10 mouse cellular contexts compared by ENCODE assay signal in the genomic region with DNA sequence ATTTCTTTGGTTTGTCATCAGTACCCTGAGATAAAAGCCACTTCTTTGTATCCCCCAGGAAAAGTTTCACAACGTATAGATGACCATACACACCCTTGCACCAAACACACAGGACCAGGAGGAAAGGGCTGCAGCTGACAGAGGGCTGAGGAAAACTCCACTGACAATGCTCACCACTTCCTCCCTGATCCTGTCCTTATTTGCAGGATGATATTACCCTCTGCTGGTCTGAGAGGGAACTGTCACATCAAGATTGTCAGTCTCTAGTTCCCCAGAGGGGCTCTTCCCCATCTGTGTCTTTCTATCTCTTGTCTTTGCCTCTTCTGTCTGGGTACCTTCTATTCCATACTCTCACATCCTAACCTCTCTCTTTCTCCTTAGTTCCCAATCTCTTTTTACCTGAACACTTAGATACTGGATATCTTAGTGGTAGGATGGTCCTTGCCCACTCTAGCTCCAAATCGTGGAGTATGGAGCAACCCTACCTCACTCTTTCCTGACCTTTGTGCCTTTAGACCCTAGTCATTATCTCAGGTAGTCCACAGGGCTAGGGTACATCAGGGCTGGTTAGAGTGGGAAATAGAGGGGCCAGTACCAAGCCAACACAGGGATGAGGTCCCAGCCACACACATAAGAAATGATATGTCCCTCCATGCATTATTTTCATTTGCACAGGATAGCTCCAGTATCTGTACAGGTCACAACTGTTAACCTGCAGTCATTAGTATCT. TPM values are rescaled to one million over a fixed set of nuclear protein-coding genes. Genes with fewer than 3 reads are reported as not detected.
DNase-seq lines count a peak whose midpoint lies in the region; ATAC-seq and TF ChIP-seq lines count a peak whose summit lies in the region.
"Had no signal": no experiment of that assay in that cellular context is flagged by ENCODE, and none has a peak within 500 bp of the region (broad histone marks: within the 10 kb centered on the region; RNA-seq: fewer than 3 reads in every experiment).

No protein-coding gene starts in this region.

- H3K9me3 ChIP-seq in forebrain, embryonic 15.5 days: no peaks in the 10 kb centered on the region
- H3K9me3 ChIP-seq in forebrain, embryonic 12.5 days: no peaks in the 10 kb centered on the region
- no peaks in the 10 kb centered on the region for H3K9me3 ChIP-seq in kidney, embryonic 14.5 days (ENCODE audit: control insufficient read depth, low read length)
- no peaks in the 10 kb centered on the region for H3K9me3 ChIP-seq in stomach, postnatal 0 days (ENCODE audit: control insufficient read depth, low read length)

- no peak overlapping the region for H3K27ac ChIP-seq in forebrain, embryonic 15.5 days (replicated peaks)
- H3K27ac ChIP-seq in forebrain, embryonic 12.5 days: no peak overlapping the region
- H3K27ac ChIP-seq in kidney, embryonic 14.5 days (ENCODE audit: low read depth, low read length): no peak overlapping the region
- H3K27ac ChIP-seq in stomach, postnatal 0 days (replicated peaks): no peak overlapping the region

- no peak overlapping the region for H3K9ac ChIP-seq in forebrain, embryonic 15.5 days (replicated peaks)
- no peak overlapping the region for H3K9ac ChIP-seq in forebrain, embryonic 12.5 days
- H3K9ac ChIP-seq in kidney, embryonic 14.5 days (ENCODE audit: low read depth, low read length): no peak overlapping the region
- no peak overlapping the region; the same call in 1 of the 2 replicates for H3K9ac ChIP-seq in stomach, postnatal 0 days (ENCODE audit: low read length)

- peak; percentile 57 for DNase-seq in A20 (ENCODE audit: low read depth, low spot score)
- DNase-seq in adrenal gland, postnatal 14 days: peak; percentile 52
- peak; percentile 18 to 46 for DNase-seq in frontal cortex, postnatal 36 days (ENCODE audit: low spot score in 2 of 2)
- peak; percentile 20 for DNase-seq in stomach, postnatal 0 days (ENCODE audit: low spot score)

- no peaks in the 10 kb centered on the region for H3K4me1 ChIP-seq in forebrain, embryonic 15.5 days
- no peaks in the 10 kb centered on the region for H3K4me1 ChIP-seq in forebrain, embryonic 12.5 days
- no peaks in the 10 kb centered on the region for H3K4me1 ChIP-seq in kidney, embryonic 14.5 days (ENCODE audit: control insufficient read depth, insufficient read depth, low read length)
- H3K4me1 ChIP-seq in stomach, postnatal 0 days (replicated peaks; ENCODE audit: control insufficient read depth, insufficient read depth): no peaks in the 10 kb centered on the region

- peak; percentile 92 for TF ChIP-seq CTCF in stomach, postnatal 0 days (IDR thresholded peaks at IDR 0.05; ENCODE audit: low read depth)

- H3K4me2 ChIP-seq in forebrain, embryonic 15.5 days (replicated peaks): no peak overlapping the region
- no peak overlapping the region for H3K4me2 ChIP-seq in forebrain, embryonic 12.5 days
- no peak overlapping the region for H3K4me2 ChIP-seq in kidney, embryonic 14.5 days (replicated peaks; ENCODE audit: low read depth, low read length)
- no peak overlapping the region for H3K4me2 ChIP-seq in stomach, postnatal 0 days (replicated peaks; ENCODE audit: low read depth)

- no peaks in the 10 kb centered on the region for H3K36me3 ChIP-seq in forebrain, embryonic 15.5 days
- peaks cover 15% of the 10 kb centered on the region for H3K36me3 ChIP-seq in forebrain, embryonic 12.5 days (replicated peaks)
- H3K36me3 ChIP-seq in kidney, embryonic 14.5 days (ENCODE audit: control insufficient read depth, insufficient read depth, low read length): peaks cover 14% of the 10 kb centered on the region; the same call in 1 of the 2 replicates
- no peaks in the 10 kb centered on the region for H3K36me3 ChIP-seq in stomach, postnatal 0 days (ENCODE audit: control insufficient read depth, insufficient read depth, low read length)

- no peaks in the 10 kb centered on the region for H3K27me3 ChIP-seq in forebrain, embryonic 15.5 days
- no peaks in the 10 kb centered on the region for H3K27me3 ChIP-seq in forebrain, embryonic 12.5 days
- no peaks in the 10 kb centered on the region for H3K27me3 ChIP-seq in kidney, embryonic 14.5 days (ENCODE audit: control insufficient read depth, insufficient read depth, low read length)
- no peaks in the 10 kb centered on the region for H3K27me3 ChIP-seq in stomach, postnatal 0 days (ENCODE audit: control insufficient read depth, insufficient read depth, low read length)

- no peak overlapping the region for H3K4me3 ChIP-seq in forebrain, embryonic 15.5 days
- H3K4me3 ChIP-seq in forebrain, embryonic 12.5 days (replicated peaks): no peak overlapping the region
- no peak overlapping the region for H3K4me3 ChIP-seq in kidney, embryonic 14.5 days (ENCODE audit: low read length)
- H3K4me3 ChIP-seq in stomach, postnatal 0 days (ENCODE audit: low read depth, low read length): no peak overlapping the region

- 78% methylated on average over 2 of the region's 2 CpGs for WGBS in forebrain, embryonic 15.5 days
- 65% methylated on average over 2 of the region's 2 CpGs for WGBS in forebrain, embryonic 12.5 days
- 68% methylated on average over 2 of the region's 2 CpGs for WGBS in kidney, embryonic 14.5 days
- WGBS in stomach, postnatal 0 days: 62% methylated on average over 2 of the region's 2 CpGs

- TF ChIP-seq EP300 in stomach, postnatal 0 days (optimal IDR thresholded peaks at IDR 0.05): no peak

- peak; percentile 85 for ATAC-seq in forebrain, embryonic 15.5 days (replicated peaks)
- ATAC-seq in forebrain, embryonic 12.5 days (ENCODE audit: low FRiP score): no peak
- peak; percentile 73 for ATAC-seq in kidney, embryonic 14.5 days (ENCODE audit: low FRiP score, low TSS enrichment)
- peak; percentile 72 for ATAC-seq in megakaryocyte, adult 5-6 weeks (ENCODE audit: poor library complexity, severe bottlenecking)
- ATAC-seq in stomach, postnatal 0 days (ENCODE audit: low FRiP score, low TSS enrichment): peak; percentile 53; the same call in 1 of the 2 replicates

RNA-seq across cellular contexts. Expression of a gene that starts 29.7 kb away (rescaled TPM):
- polyA plus RNA-seq in forebrain, embryonic 15.5 days (2015; fragmentation: Nextera tagmentation; extraction: Ambion mirVana): 20.6 and 21.0 TPM in 2 replicates
- 45.3 and 47.2 TPM in 2 replicates for polyA plus RNA-seq in forebrain, embryonic 12.5 days (2016; fragmentation: Nextera tagmentation; extraction: Ambion mirVana)
- 2.6 and 4.6 TPM in 2 replicates for total RNA-seq in adrenal gland, postnatal 14 days (2021)
- 44.1 and 54.9 TPM in 2 replicates for polyA plus RNA-seq in kidney, embryonic 14.5 days (2014; fragmentation: Nextera tagmentation; extraction: Ambion mirVana)
- total RNA-seq in megakaryocyte, adult 5-6 weeks (2015): 26.9 and 30.8 TPM in 2 replicates
- 18.4 and 23.7 TPM in 2 replicates for total RNA-seq in megakaryocyte, adult 5-6 weeks (2017)
- 9.1 and 11.0 TPM in 2 replicates for polyA plus RNA-seq in stomach, postnatal 0 days (2015; fragmentation: Nextera tagmentation; extraction: Ambion mirVana)

RNA-seq across cellular contexts. Expression of a gene that starts 29.8 kb away (rescaled TPM):
- 96.6 and 98.0 TPM in 2 replicates for polyA plus RNA-seq in forebrain, embryonic 15.5 days (2015; fragmentation: Nextera tagmentation; extraction: Ambion mirVana)
- 77.5 and 82.6 TPM in 2 replicates for polyA plus RNA-seq in forebrain, embryonic 12.5 days (2016; fragmentation: Nextera tagmentation; extraction: Ambion mirVana)
- 28.5 and 31.8 TPM in 2 replicates for total RNA-seq in adrenal gland, postnatal 14 days (2021)
- polyA plus RNA-seq in kidney, embryonic 14.5 days (2014; fragmentation: Nextera tagmentation; extraction: Ambion mirVana): 41.9 and 47.7 TPM in 2 replicates
- total RNA-seq in megakaryocyte, adult 5-6 weeks (2015): 58.4 and 67.9 TPM in 2 replicates
- total RNA-seq in megakaryocyte, adult 5-6 weeks (2017): 117 and 154 TPM in 2 replicates
- 21.1 and 21.7 TPM in 2 replicates for polyA plus RNA-seq in stomach, postnatal 0 days (2015; fragmentation: Nextera tagmentation; extraction: Ambion mirVana)

RNA-seq across cellular contexts. Expression of a gene that starts 55.8 kb away (rescaled TPM):
- polyA plus RNA-seq in forebrain, embryonic 15.5 days (2015; fragmentation: Nextera tagmentation; extraction: Ambion mirVana): not detected in 2 replicates
- polyA plus RNA-seq in forebrain, embryonic 12.5 days (2016; fragmentation: Nextera tagmentation; extraction: Ambion mirVana): not detected in 2 replicates
- total RNA-seq in adrenal gland, postnatal 14 days (2021): not detected in 2 replicates
- not detected in 2 replicates for polyA plus RNA-seq in kidney, embryonic 14.5 days (2014; fragmentation: Nextera tagmentation; extraction: Ambion mirVana)
- total RNA-seq in megakaryocyte, adult 5-6 weeks (2015): not detected in 2 replicates
- not detected in 2 replicates for total RNA-seq in megakaryocyte, adult 5-6 weeks (2017)
- polyA plus RNA-seq in stomach, postnatal 0 days (2015; fragmentation: Nextera tagmentation; extraction: Ambion mirVana): not detected in 2 replicates
- polyA plus RNA-seq: large intestine, adult 2 months; stomach, embryonic 14.5 days had no signal
